Mouse (Mus musculus) lung, postnatal 0 days (tissue): ENCODE measurements around the gene Bhlha15. TPM values are rescaled to one million over a fixed set of nuclear protein-coding genes. Genes with fewer than 3 reads are reported as not detected.

Experiments used
- ATAC-seq: fragments of 200-750 bp; cut with Nextera tagmentation; 2 replicates; pipeline ENCODE4 v1.8.0; 2017; ENCODE audit warnings: moderate library complexity
- DNase-seq: peaks from one replicate; pipeline ENCODE4 v3.0.0-alpha.2; 2016; ENCODE audit warnings: low spot score
- H3K27ac ChIP-seq: fragments of 300-500 bp; sonication (generic); 2 replicates; pipeline ENCODE4 v1.5.1; 2014; ENCODE audit warnings: antibody characterized with exemption, mild to moderate bottlenecking, low read length, mixed read lengths
- H3K27me3 ChIP-seq: fragments of 300-500 bp; sonication (generic); replicated peaks from 2 replicates; pipeline ENCODE4 v1.6.1; 2014; ENCODE audit warnings: low read length, mixed read lengths; ENCODE audit not compliant: insufficient read depth
- H3K36me3 ChIP-seq: fragments of 300-500 bp; sonication (generic); 2 replicates; pipeline ENCODE4 v1.6.1; 2014; ENCODE audit warnings: low read length, mixed read lengths; ENCODE audit not compliant: insufficient read depth
- H3K4me1 ChIP-seq: fragments of 300-500 bp; sonication (generic); 2 replicates; pipeline ENCODE4 v1.6.1; 2014; ENCODE audit warnings: antibody characterized with exemption, low read depth, low read length, mixed read lengths; ENCODE audit not compliant: insufficient read depth
- H3K4me2 ChIP-seq: fragments of 300-500 bp; sonication (generic); replicated peaks from 2 replicates; pipeline ENCODE4 v1.6.1; 2014; ENCODE audit warnings: low read depth, mild to moderate bottlenecking, low read length, moderate library complexity, mixed read lengths
- H3K4me3 ChIP-seq: fragments of 300-500 bp; sonication (generic); 2 replicates; pipeline ENCODE4 v1.5.1; 2014; ENCODE audit warnings: low read depth, low read length
- H3K9ac ChIP-seq: fragments of 300-500 bp; sonication (generic); replicated peaks from 2 replicates; pipeline ENCODE4 v1.6.1; 2014; ENCODE audit warnings: low read depth, mild to moderate bottlenecking
- H3K9me3 ChIP-seq: fragments of 300-500 bp; sonication (generic); 2 replicates; pipeline ENCODE4 v1.6.1; 2016; ENCODE audit warnings: low read length, mixed read lengths
- CTCF ChIP-seq: IDR thresholded peaks from 2 replicates; pipeline ENCODE4 v1.5.1; 2016; ENCODE audit warnings: antibody characterized with exemption, mild to moderate bottlenecking
- EP300 ChIP-seq: IDR thresholded peaks from 2 replicates; pipeline ENCODE4 v1.6.1; 2016; ENCODE audit warnings: antibody characterized with exemption, mild to moderate bottlenecking, control low read depth
- WGBS: fragments of 180-500 bp; shearing (Covaris S2); extraction: QIAGEN DNeasy Blood & Tissue Kit; methylation state at CpG from one replicate; pipeline ENCODE4 v1.1.7; 2014; 5-methylcytosine and 5-hydroxymethylcytosine counted together
- polyA plus RNA-seq: library from polyadenylated mRNA; unstranded; fragments of >200 nt; fragmentation: Nextera tagmentation; extraction: Ambion mirVana; gene quantifications from 2 replicates; pipeline ENCODE4 v1.2.1, GENCODE M21; 2015

The Bhlha15 gene
- polyA plus RNA-seq, 1 experiment from 2014 or later, result 0.20 TPM

- ATAC-seq (no peak), DNase-seq (peak; percentile 40)
- Histone ChIP-seq H3K9ac (no peak overlapping the region), H3K4me1 (no peaks in the 10 kb centered on the region), H3K36me3 (peaks cover 49% of the 10 kb centered on the region), H3K4me2 (no peak overlapping the region), H3K27ac (no peak overlapping the region), H3K9me3 (no peaks in the 10 kb centered on the region), H3K27me3 (no peaks in the 10 kb centered on the region), H3K4me3 (no peak overlapping the region)
- 40% methylated on average over 11 of the region's 11 CpGs for WGBS
- TF ChIP-seq EP300 (no peak), CTCF (peak; percentile 90)
These were observed 17.4 kb downstream of the Bhlha15 start for GRCm38 (mm10) chr5:144207478-144207877.

- no peaks in the 10 kb centered on the region; the same call in 1 of the 2 replicates for H3K4me1 ChIP-seq
- no peaks in the 10 kb centered on the region for H3K27me3 ChIP-seq
- H3K9ac ChIP-seq, result no peak overlapping the region
- 34% methylated on average over 7 of the region's 7 CpGs for WGBS
- DNase-seq, result peak; percentile 52
- H3K4me2 ChIP-seq, result no peak overlapping the region
- peaks cover 23% of the 10 kb centered on the region; the same call in 1 of the 2 replicates for H3K36me3 ChIP-seq
- H3K4me3 ChIP-seq, result no peak overlapping the region
- H3K27ac ChIP-seq, result no peak overlapping the region
- no peak for TF ChIP-seq EP300
- peak; percentile 95 for TF ChIP-seq CTCF
- peak; percentile 49 for ATAC-seq
- no peaks in the 10 kb centered on the region for H3K9me3 ChIP-seq
These were observed 24.4 kb downstream of the Bhlha15 start for GRCm38 (mm10) chr5:144214453-144214852.

GRCm38 (mm10) chr5:144215992-144216391 lies 25.9 kb downstream of the Bhlha15 start:
- Histone ChIP-seq H3K4me3 (no peak overlapping the region), H3K9ac (no peak overlapping the region), H3K27me3 (no peaks in the 10 kb centered on the region), H3K9me3 (no peaks in the 10 kb centered on the region), H3K36me3 (peaks cover 13% of the 10 kb centered on the region; the same call in 1 of the 2 replicates), H3K27ac (no peak overlapping the region), H3K4me1 (peaks cover 2% of the 10 kb centered on the region), H3K4me2 (no peak overlapping the region)
- ATAC-seq (no peak), DNase-seq (no peak)
- 61% methylated on average over 2 of the region's 2 CpGs for WGBS
- no peak for TF ChIP-seq EP300
- TF ChIP-seq CTCF, result no peak

- Histone ChIP-seq H3K36me3 (peaks cover 7% of the 10 kb centered on the region; the same call in 1 of the 2 replicates), H3K4me3 (no peak overlapping the region), H3K9ac (no peak overlapping the region), H3K9me3 (no peaks in the 10 kb centered on the region), H3K27me3 (no peaks in the 10 kb centered on the region), H3K4me1 (peaks cover 16% of the 10 kb centered on the region), H3K27ac (no peak overlapping the region), H3K4me2 (no peak overlapping the region)
- DNase-seq, result no peak
- ATAC-seq, result no peak
- TF ChIP-seq EP300 (no peak), CTCF (no peak)
- 89% methylated on average over 7 of the region's 7 CpGs for WGBS
These were observed 28.0 kb downstream of the Bhlha15 start for GRCm38 (mm10) chr5:144218061-144218460.

GRCm38 (mm10) chr5:144219306-144219705 lies 29.2 kb downstream of the Bhlha15 start:
- Histone ChIP-seq H3K4me2 (no peak overlapping the region), H3K27ac (peak overlapping the region; percentile 59; the same call in 1 of the 2 replicates), H3K9me3 (no peaks in the 10 kb centered on the region), H3K9ac (no peak overlapping the region), H3K27me3 (no peaks in the 10 kb centered on the region), H3K4me1 (peaks cover 16% of the 10 kb centered on the region), H3K4me3 (no peak overlapping the region), H3K36me3 (0 out of 2 replicates have a peak, but pooled peaks cover 7% of the 10 kb centered on the region)
- TF ChIP-seq EP300, result no peak
- TF ChIP-seq CTCF, result no peak
- 49% methylated on average over 12 of the region's 12 CpGs for WGBS
- no peak for ATAC-seq
- DNase-seq, result peak; percentile 44

- H3K36me3 ChIP-seq, result 0 out of 2 replicates have a peak, but pooled peaks cover 7% of the 10 kb centered on the region
- 82% methylated on average over 5 of the region's 5 CpGs for WGBS
- ATAC-seq (no peak), DNase-seq (no peak)
- H3K4me1 ChIP-seq, result peaks cover 16% of the 10 kb centered on the region
- H3K4me2 ChIP-seq, result no peak overlapping the region
- no peak overlapping the region for H3K4me3 ChIP-seq
- no peaks in the 10 kb centered on the region for H3K9me3 ChIP-seq
- H3K9ac ChIP-seq, result no peak overlapping the region
- H3K27ac ChIP-seq, result no peak overlapping the region
- TF ChIP-seq CTCF, result no peak
- no peak for TF ChIP-seq EP300
- H3K27me3 ChIP-seq, result no peaks in the 10 kb centered on the region
These were observed 29.9 kb downstream of the Bhlha15 start for GRCm38 (mm10) chr5:144219936-144220335.
